Mouse (Mus musculus): Measurements from ENCODE around the gene Mlxip.

DNA sequence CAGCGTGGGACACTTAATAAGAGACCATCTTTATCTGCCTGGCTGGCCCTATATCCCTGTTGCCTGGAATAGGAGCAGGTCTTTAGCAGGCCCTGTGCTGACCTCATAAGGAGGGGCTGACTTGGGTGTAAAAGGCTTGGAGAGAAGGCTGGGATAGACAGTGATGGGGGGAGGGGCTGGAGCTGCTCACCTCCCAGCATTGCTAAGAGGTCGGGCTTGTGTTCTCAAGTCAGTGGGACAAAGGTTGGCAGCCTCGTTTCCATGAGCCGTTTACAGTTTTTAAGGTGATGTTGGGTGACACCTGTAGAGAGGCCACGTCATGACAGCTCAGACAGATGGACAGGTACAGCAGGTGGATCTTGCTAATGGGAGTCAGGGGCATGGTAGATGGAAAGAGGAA lies 24.5 kb upstream of the Mlxip start:
- TF ChIP-seq CTCF (IDR thresholded peaks at IDR 0.05; ENCODE audit: low read depth) (no peak), EP300 (optimal IDR thresholded peaks at IDR 0.05) (no peak)

Data from stomach, postnatal 0 days (tissue).